Mouse (Mus musculus): ENCODE measurements at regions not wholly inside any gene's neighbourhood (a gene's known extent, or its start where the extent isn't known, plus 50 kb on each side); places are given as distances from the start of the nearest gene placed in this dataset.

- no peak for DNase-seq (ENCODE audit: low spot score in 2 of 2)
Measured at GRCm38 (mm10) chr9:91134325-91134724, 227.9 kb upstream of the Zic4 start.

- DNase-seq (ENCODE audit: low spot score in 2 of 2), result no peak
Measured at GRCm38 (mm10) chr9:91135107-91135506, 227.1 kb upstream of the Zic4 start.

- DNase-seq (ENCODE audit: low spot score in 2 of 2), result no peak
Measured at GRCm38 (mm10) chr9:91140651-91141050, 221.6 kb upstream of the Zic4 start.

GRCm38 (mm10) chr9:91151893-91152292, 210.3 kb upstream of the Zic4 start:
- no peak for DNase-seq (ENCODE audit: low spot score in 2 of 2)

GRCm38 (mm10) chr9:91159311-91159710, 202.9 kb upstream of the Zic4 start:
- no peak for DNase-seq (ENCODE audit: low spot score in 2 of 2)

GRCm38 (mm10) chr9:91167871-91168270, 194.3 kb upstream of the Zic4 start:
- DNase-seq (ENCODE audit: low spot score in 2 of 2), result no peak

GRCm38 (mm10) chr9:91193221-91193620, 169.0 kb upstream of the Zic4 start:
- DNase-seq (ENCODE audit: low spot score in 2 of 2), result no peak

- no peak for DNase-seq (ENCODE audit: low spot score in 2 of 2)
Measured at GRCm38 (mm10) chr9:91193954-91194353, 168.3 kb upstream of the Zic4 start.

GRCm38 (mm10) chr9:91207281-91207680, 154.9 kb upstream of the Zic4 start:
- no peak for DNase-seq (ENCODE audit: low spot score in 2 of 2)

GRCm38 (mm10) chr9:91227673-91228440, 134.4 kb upstream of the Zic4 start:
- no peak for DNase-seq (ENCODE audit: low spot score in 2 of 2)

GRCm38 (mm10) chr9:91228525-91228924, 133.7 kb upstream of the Zic4 start:
- no peak for DNase-seq (ENCODE audit: low spot score in 2 of 2)

- DNase-seq (ENCODE audit: low spot score in 2 of 2), result no peak
Measured at GRCm38 (mm10) chr9:91253886-91254285, 108.3 kb upstream of the Zic4 start.

GRCm38 (mm10) chr9:91291340-91291739, 70.9 kb upstream of the Zic4 start:
- DNase-seq (ENCODE audit: low spot score in 2 of 2), result no peak
